Mouse (Mus musculus) liver, embryonic 14.5 days (tissue): ENCODE results near the gene Szt2. TPM values are rescaled to one million over a fixed set of nuclear protein-coding genes. Genes with fewer than 3 reads are reported as not detected.
A peak's percentile ranks its signal among the peaks of the same experiment; 100 is the strongest.

ENCODE experiments used
- ATAC-seq: fragments of 200-750 bp; cut with Nextera tagmentation; 2 replicates; pipeline ENCODE4 v1.8.0; 2017; ENCODE audit warnings: moderate number of reproducible peaks, mild to moderate bottlenecking, moderate library complexity; ENCODE audit not compliant: insufficient read depth
- DNase-seq, 3 experiments: peaks; one replicate each; pipeline ENCODE4 v3.0.0-alpha.2; 2012 to 2013; ENCODE audit warnings: low read depth in 3 of 3, low spot score in 3 of 3
- H3K27ac ChIP-seq: fragments of 300-500 bp; sonication (generic); 2 replicates; pipeline ENCODE4 v1.5.1; 2014; ENCODE audit warnings: moderate library complexity, mild to moderate bottlenecking, control low read depth, inconsistent platforms
- H3K27me3 ChIP-seq: fragments of 300-500 bp; sonication (generic); 2 replicates; pipeline ENCODE4 v1.6.1; 2014; ENCODE audit warnings: mild to moderate bottlenecking, low read length, moderate library complexity; ENCODE audit not compliant: control insufficient read depth, insufficient read depth
- H3K36me3 ChIP-seq: fragments of 300-500 bp; sonication (generic); replicated peaks from 2 replicates; pipeline ENCODE4 v1.6.1; 2014; ENCODE audit warnings: low read depth; ENCODE audit not compliant: control insufficient read depth, insufficient read depth
- H3K4me1 ChIP-seq, 2 experiments: fragments of 200-500 bp in 1 of 2; fragments of 300-500 bp in 1 of 2; sonication (generic) in 1 of 2; replicated peaks; 2 replicates each; pipeline ENCODE4 v1.6.1; 2012 to 2014; ENCODE audit warnings: antibody characterized with exemption in 1 of 2, inconsistent platforms in 1 of 2, low read length in 1 of 2; ENCODE audit not compliant: control insufficient read depth in 2 of 2, insufficient read depth in 2 of 2
- H3K4me2 ChIP-seq: fragments of 300-500 bp; sonication (generic); 2 replicates; pipeline ENCODE4 v1.6.1; 2014; ENCODE audit warnings: low read depth, mild to moderate bottlenecking, control low read depth, moderate library complexity
- H3K4me3 ChIP-seq, 2 experiments: fragments of 200-500 bp in 1 of 2; fragments of 300-500 bp in 1 of 2; sonication (generic) in 1 of 2; 2 replicates each; pipeline ENCODE4 v1.5.1; 2012 to 2014; ENCODE audit warnings: low read depth in 2 of 2, low read length in 2 of 2, mild to moderate bottlenecking in 2 of 2, control low read depth in 1 of 2, inconsistent platforms in 1 of 2, moderate library complexity in 1 of 2; ENCODE audit not compliant: insufficient read depth in 1 of 2
- H3K9ac ChIP-seq: fragments of 300-500 bp; sonication (generic); replicated peaks from 2 replicates; pipeline ENCODE4 v1.6.1; 2014; ENCODE audit warnings: mild to moderate bottlenecking, control low read depth, moderate library complexity
- H3K9me3 ChIP-seq: fragments of 300-500 bp; sonication (generic); 2 replicates; pipeline ENCODE4 v1.6.1; 2016; ENCODE audit warnings: low read length, mixed read lengths; ENCODE audit not compliant: control insufficient read depth
- CTCF ChIP-seq: IDR thresholded peaks from 2 replicates; pipeline ENCODE4 v1.5.1; 2016; ENCODE audit warnings: antibody characterized with exemption, low read depth, control low read depth
- EP300 ChIP-seq: IDR thresholded peaks from 2 replicates; pipeline ENCODE4 v1.6.1; 2016; ENCODE audit warnings: antibody characterized with exemption, low read depth
- WGBS: fragments of 180-500 bp; shearing (Covaris S2); extraction: QIAGEN DNeasy Blood & Tissue Kit; methylation state at CpG from one replicate; pipeline ENCODE4 v1.1.7; 2014; ENCODE audit not compliant: insufficient replicate concordance; 5-methylcytosine and 5-hydroxymethylcytosine counted together
- polyA plus RNA-seq, 2 experiments: library from polyadenylated mRNA; depleted of rRNA in 1 of 2; stranded (reverse) in 1 of 2; unstranded in 1 of 2; fragments of >200 nt; fragmentation: Nextera tagmentation in 1 of 2; extraction: Ambion mirVana in 1 of 2; gene quantifications; 2 replicates each; pipeline versions ENCODE4 v1.2.1 to v1.2.3; 2012 to 2014

The Szt2 gene
- polyA plus RNA-seq, 2 experiments: 2.6 to 5.9 TPM

GRCm38 (mm10) chr4:118410871-118411270 lies 1.8 kb upstream of the Szt2 start:
- H3K4me3 ChIP-seq: no peak overlapping the region
- H3K4me1 ChIP-seq: peaks cover 14 to 16% of the 10 kb centered on the region in 2 experiments
- peaks cover 39% of the 10 kb centered on the region for H3K36me3 ChIP-seq
- DNase-seq (no peak), ATAC-seq (no peak)
- H3K9me3 ChIP-seq: no peaks in the 10 kb centered on the region
- WGBS: 88% methylated on average over 5 of the region's 5 CpGs
- no peaks in the 10 kb centered on the region for H3K27me3 ChIP-seq
- H3K9ac ChIP-seq: no peak overlapping the region
- no peak overlapping the region; the same call in 1 of the 2 replicates for H3K4me2 ChIP-seq
- H3K27ac ChIP-seq: no peak overlapping the region
- TF ChIP-seq EP300: no peak
- TF ChIP-seq CTCF: no peak

- Histone ChIP-seq H3K27ac (no peak overlapping the region), H3K36me3 (peaks cover 13% of the 10 kb centered on the region), H3K4me3 (no peak overlapping the region), H3K9me3 (no peaks in the 10 kb centered on the region), H3K4me2 (no peak overlapping the region), H3K4me1 (peaks cover 0 to 12% of the 10 kb centered on the region in 2 experiments; a peak in 3 of 4 replicates), H3K27me3 (no peaks in the 10 kb centered on the region), H3K9ac (no peak overlapping the region)
- no peak for ATAC-seq
- no peak for TF ChIP-seq EP300
- no peak for TF ChIP-seq CTCF
- no peak for DNase-seq
- WGBS: 84% methylated on average over 12 of the region's 12 CpGs
Observed at GRCm38 (mm10) chr4:118402701-118403100, 6.4 kb downstream of the Szt2 start.

GRCm38 (mm10) chr4:118401918-118402317 lies 7.2 kb downstream of the Szt2 start:
- peaks cover 19% of the 10 kb centered on the region for H3K36me3 ChIP-seq
- ATAC-seq: peak; percentile 81
- H3K4me1 ChIP-seq: peaks cover 0 to 9% of the 10 kb centered on the region in 2 experiments; a peak in 2 of 4 replicates
- peak in 2 of 3 experiments; percentile 34 to 45 for DNase-seq
- no peak overlapping the region for H3K27ac ChIP-seq
- H3K4me2 ChIP-seq: no peak overlapping the region
- no peaks in the 10 kb centered on the region for H3K9me3 ChIP-seq
- WGBS: 34% methylated on average over 5 of the region's 5 CpGs
- TF ChIP-seq CTCF (no peak), EP300 (peak; percentile 59)
- H3K4me3 ChIP-seq: no peak overlapping the region
- H3K27me3 ChIP-seq: no peaks in the 10 kb centered on the region
- no peak overlapping the region for H3K9ac ChIP-seq

- Histone ChIP-seq H3K9ac (no peak overlapping the region), H3K4me3 (no peak overlapping the region), H3K27me3 (no peaks in the 10 kb centered on the region), H3K4me2 (no peak overlapping the region), H3K36me3 (peaks cover 22% of the 10 kb centered on the region), H3K9me3 (no peaks in the 10 kb centered on the region), H3K4me1 (peaks cover 0 to 9% of the 10 kb centered on the region in 2 experiments; a peak in 2 of 4 replicates), H3K27ac (no peak overlapping the region)
- WGBS: 78% methylated on average over 3 of the region's 3 CpGs
- no peak for TF ChIP-seq CTCF
- ATAC-seq (no peak), DNase-seq (no peak)
Observed at GRCm38 (mm10) chr4:118401421-118401820, 7.7 kb downstream of the Szt2 start.

DNA sequence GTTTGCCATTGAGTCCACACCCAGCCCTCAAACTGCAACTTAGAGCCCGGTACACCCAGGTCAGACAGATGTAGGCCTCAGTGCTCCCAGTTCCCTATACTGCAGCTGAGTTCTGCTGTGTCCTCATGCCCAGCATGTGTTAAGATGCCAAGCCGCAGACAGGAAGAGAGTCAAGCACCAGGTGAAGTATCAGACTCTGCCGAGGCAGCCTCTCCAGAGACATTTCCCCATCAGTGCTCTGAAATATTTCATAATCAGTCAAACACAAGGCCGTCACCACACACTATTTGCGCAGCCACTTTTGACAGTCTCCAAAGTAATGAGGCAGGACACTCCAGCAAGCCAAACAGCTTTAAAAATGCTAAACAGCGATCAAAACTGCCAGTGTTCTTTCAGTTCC lies 10.7 kb downstream of the Szt2 start:
- H3K27me3 ChIP-seq: no peaks in the 10 kb centered on the region
- peaks cover 28% of the 10 kb centered on the region for H3K36me3 ChIP-seq
- DNase-seq (no peak), ATAC-seq (no peak)
- 81% methylated on average over 6 of the region's 6 CpGs for WGBS
- TF ChIP-seq CTCF: no peak
- TF ChIP-seq EP300: no peak
- H3K4me2 ChIP-seq: no peak overlapping the region
- H3K9ac ChIP-seq: no peak overlapping the region
- peaks cover 0 to 9% of the 10 kb centered on the region in 2 experiments; a peak in 2 of 4 replicates for H3K4me1 ChIP-seq
- H3K4me3 ChIP-seq: no peak overlapping the region
- no peak overlapping the region for H3K27ac ChIP-seq
- H3K9me3 ChIP-seq: no peaks in the 10 kb centered on the region
